10 mouse cellular contexts compared by ENCODE assay signal in the genomic region with DNA sequence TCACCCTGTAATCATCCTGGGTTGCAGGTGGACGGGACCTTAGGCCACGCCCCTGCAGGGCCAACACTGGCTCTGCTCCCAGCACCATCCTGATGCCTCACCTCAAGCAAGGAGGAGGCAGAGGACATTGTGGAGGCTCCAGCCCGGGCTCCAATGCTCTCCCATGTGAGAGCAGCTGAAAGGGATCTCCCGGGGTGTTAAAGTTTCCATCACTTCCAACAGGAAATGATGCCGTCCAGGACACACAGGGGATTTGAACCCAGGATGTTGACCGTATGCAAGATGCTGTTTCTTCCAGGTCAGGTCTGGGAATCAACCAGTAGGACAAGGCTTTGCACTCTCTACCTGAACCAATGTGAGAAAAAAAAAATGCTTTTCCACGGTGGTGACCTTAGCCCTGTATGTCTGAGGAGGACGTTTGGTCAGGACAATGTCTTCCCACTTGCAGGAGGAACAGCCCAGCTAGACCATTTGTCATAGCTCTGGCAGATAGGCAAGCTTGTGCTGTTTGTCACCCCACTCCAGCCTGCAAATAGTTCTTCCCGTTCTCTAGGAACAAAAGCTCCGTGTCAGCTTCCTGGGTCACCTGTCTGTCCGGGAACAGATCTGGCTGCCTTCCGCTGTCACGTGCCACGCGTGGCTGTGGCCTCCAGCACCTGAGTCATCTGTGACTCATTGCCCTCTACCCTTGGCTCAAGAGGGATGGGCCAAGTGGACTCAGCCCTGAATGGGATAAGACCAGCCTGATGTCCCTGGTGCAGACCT. TPM values are rescaled to one million over a fixed set of nuclear protein-coding genes. Genes with fewer than 3 reads are reported as not detected.
DNase-seq lines count a peak whose midpoint lies in the region; ATAC-seq and TF ChIP-seq lines count a peak whose summit lies in the region.
"Had no signal": no experiment of that assay in that cellular context is flagged by ENCODE, and none has a peak within 500 bp of the region (broad histone marks: within the 10 kb centered on the region; RNA-seq: fewer than 3 reads in every experiment).

No protein-coding gene starts in this region.

- ATAC-seq in liver, embryonic 16.5 days (ENCODE audit: low read depth): peak; percentile 50
- ATAC-seq: forebrain, embryonic 15.5 days had no signal

- H3K9ac ChIP-seq in liver, embryonic 16.5 days (ENCODE audit: low read depth, low read length): no peak overlapping the region
- H3K9ac ChIP-seq: embryonic facial prominence, embryonic 13.5 days; forebrain, embryonic 15.5 days had no signal

- H3K4me2 ChIP-seq in liver, embryonic 16.5 days (ENCODE audit: low read depth, low read length): no peak overlapping the region
- H3K4me2 ChIP-seq: embryonic facial prominence, embryonic 13.5 days; forebrain, embryonic 15.5 days had no signal

- H3ac ChIP-seq in C2C12 (ENCODE audit: control insufficient read depth, insufficient read length, low read depth): no peak overlapping the region

- H3K27ac ChIP-seq in liver, embryonic 16.5 days (ENCODE audit: low read length): no peak overlapping the region
- H3K27ac ChIP-seq: embryonic facial prominence, embryonic 13.5 days; forebrain, embryonic 15.5 days had no signal

- no peaks in the 10 kb centered on the region for H3K9me3 ChIP-seq in liver, embryonic 16.5 days (replicated peaks; ENCODE audit: control insufficient read depth, low read length)
- H3K9me3 ChIP-seq: embryonic facial prominence, embryonic 13.5 days; forebrain, embryonic 15.5 days had no signal

- H3K4me3 ChIP-seq in C2C12 (ENCODE audit: insufficient read depth, poor library complexity, severe bottlenecking): no peak overlapping the region
- H3K4me3 ChIP-seq in liver, embryonic 16.5 days (ENCODE audit: low read depth, low read length): no peak overlapping the region
- H3K4me3 ChIP-seq: embryonic facial prominence, embryonic 13.5 days; forebrain, embryonic 15.5 days had no signal

- no peaks in the 10 kb centered on the region; the same call in 1 of the 2 replicates for H3K4me1 ChIP-seq in liver, embryonic 16.5 days (ENCODE audit: control insufficient read depth, low read depth, low read length)
- H3K4me1 ChIP-seq: forebrain, embryonic 15.5 days had no signal

- no peak for TF ChIP-seq CTCF in C2C12 (IDR thresholded peaks at IDR 0.05; ENCODE audit: control insufficient read depth, insufficient read depth, insufficient read length)

- 62% methylated on average over 15 of the region's 15 CpGs for WGBS in liver, embryonic 16.5 days (ENCODE audit: insufficient replicate concordance)

- DNase-seq in kidney, postnatal 36 days: peak; percentile 45 to 63
- DNase-seq in kidney, postnatal 4 days: no peak
- DNase-seq in adrenal gland, adult 2 months: peak; percentile 91
- DNase-seq in embryo, embryonic 10.5 days (ENCODE audit: low spot score): no peak
- DNase-seq in cerebellum, adult 11-12 months: no peak
- DNase-seq: cerebellum, adult 9-11 months had no signal

- no peaks in the 10 kb centered on the region for H3K36me3 ChIP-seq in C2C12 (ENCODE audit: control insufficient read depth, insufficient read depth)
- no peaks in the 10 kb centered on the region for H3K36me3 ChIP-seq in liver, embryonic 16.5 days (ENCODE audit: control insufficient read depth, insufficient read depth)
- H3K36me3 ChIP-seq: embryonic facial prominence, embryonic 13.5 days; forebrain, embryonic 15.5 days had no signal

- no peaks in the 10 kb centered on the region for H3K79me3 ChIP-seq in C2C12 (ENCODE audit: low read depth)

- H3K79me2 ChIP-seq in C2C12 (ENCODE audit: control insufficient read depth, insufficient read depth): no peaks in the 10 kb centered on the region

- H3K27me3 ChIP-seq in C2C12 (ENCODE audit: control insufficient read depth, insufficient read depth, insufficient read length): no peaks in the 10 kb centered on the region
- H3K27me3 ChIP-seq in liver, embryonic 16.5 days (ENCODE audit: control insufficient read depth, insufficient read depth, low read depth, low read length): no peaks in the 10 kb centered on the region
- H3K27me3 ChIP-seq: embryonic facial prominence, embryonic 13.5 days; forebrain, embryonic 15.5 days had no signal

TF ChIP-seq in C2C12, 6 proteins besides CTCF, POLR2A, EP300 and RAD21:
- TF ChIP-seq MYOD1 (IDR thresholded peaks at IDR 0.05; ENCODE audit: control insufficient read depth, insufficient read length, low read depth) (peak; percentile 18), CEBPB (IDR thresholded peaks at IDR 0.05; ENCODE audit: low read depth) (no peak), MYOG (IDR thresholded peaks at IDR 0.05; ENCODE audit: control insufficient read depth, extremely low read depth, insufficient read length) (no peak), USF1 (IDR thresholded peaks at IDR 0.05; ENCODE audit: low read depth) (peak; percentile 86), FOSL1 (IDR thresholded peaks at IDR 0.05; ENCODE audit: insufficient read depth, low read length, poor library complexity, severe bottlenecking) (peak; percentile 51)

RNA-seq across cellular contexts. Expression of gene Vegfa, which starts 28.3 kb away (rescaled TPM):
- 52.5 TPM for polyA plus RNA-seq in C2C12 (2012; fragmentation: generic; extraction: Trizol)
- total RNA-seq in adrenal gland, adult 2 months (2021): 100 to 1,000 TPM; 395 to 486 TPM
- 751 and 799 TPM in 2 replicates for polyA plus RNA-seq in adrenal gland, adult 2 months (2012; rRNA removed)
- polyA plus RNA-seq in liver, embryonic 16.5 days (2015; fragmentation: Nextera tagmentation; extraction: Ambion mirVana): 1.1 and 1.2 TPM in 2 replicates

Comparison
In these comparisons a context has a peak if more than half of its experiments do, and no peak if none do; other contexts are left out.
1. DNase-seq: peak in kidney, postnatal 36 days (2 of 2) and adrenal gland, adult 2 months (single experiment); none in kidney, postnatal 4 days (0 of 2), embryo, embryonic 10.5 days (single experiment) and cerebellum, adult 11-12 months (single experiment).
2. RNA of gene Vegfa, which starts 28.3 kb away (polyA plus RNA-seq): 751 to 799 TPM in adrenal gland, adult 2 months and 52.5 TPM in C2C12 (single experiment); 1.1 to 1.2 TPM in liver, embryonic 16.5 days; every median in the first group is over 10 times any median in the second.